Mouse (Mus musculus) G1E (cell line): ENCODE results near the gene Wnt7b. TPM values are rescaled to one million over a fixed set of nuclear protein-coding genes. Genes with fewer than 3 reads are reported as not detected.

Source experiments
- ATAC-seq: 2 replicates; pipeline ENCODE4 v1.8.0; 2016; ENCODE audit warnings: mild to moderate bottlenecking; ENCODE audit not compliant: insufficient number of reproducible peaks, poor library complexity, low FRiP score, severe bottlenecking; ENCODE audit errors: extremely low read depth
- DNase-seq: peaks from one replicate; pipeline ENCODE4 v3.0.0; 2012; ENCODE audit warnings: low spot score
- H3K27me3 ChIP-seq: 2 replicates; pipeline ENCODE4 v1.6.1; 2012; ENCODE audit warnings: mild to moderate bottlenecking, low read length, inconsistent platforms; ENCODE audit not compliant: insufficient read depth
- H3K36me3 ChIP-seq: replicated peaks from 2 replicates; pipeline ENCODE3; 2012; ENCODE audit warnings: mild to moderate bottlenecking, inconsistent platforms
- H3K4me1 ChIP-seq: 2 replicates; pipeline ENCODE4 v1.6.1; 2012; ENCODE audit warnings: low read depth, low read length, inconsistent platforms, mixed read lengths; ENCODE audit not compliant: insufficient read depth
- H3K4me3 ChIP-seq: 2 replicates; pipeline ENCODE4 v1.5.1; 2012; ENCODE audit warnings: low read depth, mild to moderate bottlenecking, inconsistent platforms, low read length, moderate library complexity, mixed read lengths
- H3K9me3 ChIP-seq: replicated peaks from 2 replicates; pipeline ENCODE4 v1.6.1; 2012; ENCODE audit warnings: inconsistent platforms
- CTCF ChIP-seq: IDR thresholded peaks from 2 replicates; pipeline ENCODE4 v1.5.1; 2012; ENCODE audit warnings: low read depth, low read length, inconsistent platforms, mixed read lengths
- GATA1 ChIP-seq: IDR thresholded peaks from 2 replicates; pipeline ENCODE4 v1.6.1; 2012; ENCODE audit warnings: borderline replicate concordance, low read length, inconsistent platforms, mixed read lengths
- GATA2 ChIP-seq: IDR thresholded peaks from 2 replicates; pipeline ENCODE4 v1.6.1; 2012; ENCODE audit warnings: low read depth, low read length, inconsistent platforms, borderline replicate concordance
- POLR2AphosphoS5 ChIP-seq: IDR thresholded peaks from 2 replicates; pipeline ENCODE4 v1.6.1; 2012; ENCODE audit warnings: low read depth, low read length, inconsistent platforms; ENCODE audit not compliant: insufficient replicate concordance
- TAL1 ChIP-seq: conservative IDR thresholded peaks from 2 replicates; pipeline ENCODE4 v1.6.1; 2012; ENCODE audit warnings: low read depth, low read length, inconsistent platforms, mixed read lengths
- polyA plus RNA-seq: library from polyadenylated mRNA; stranded (reverse); fragments of >175 nt; gene quantifications from 2 replicates; pipeline ENCODE4 v1.2.3, GENCODE M21; 2012
- total RNA-seq, 2 experiments: library from RNA; stranded (forward) in 1 of 2; stranded (reverse) in 1 of 2; fragments of 200-1000 nt in 1 of 2; fragments of >200 nt in 1 of 2; fragmentation: Nextera tagmentation in 1 of 2; gene quantifications; 2 replicates each; pipeline ENCODE4 v1.2.3; 2014 to 2017

Wnt7b gene
- total and polyA plus RNA-seq, 3 experiments = 0.11 TPM; not detected in 2

- peaks cover 33% of the 10 kb centered on the region for H3K9me3 ChIP-seq
- peaks cover 17% of the 10 kb centered on the region; the same call in 1 of the 2 replicates for H3K27me3 ChIP-seq
- TF ChIP-seq GATA2 (no peak), GATA1 (no peak), CTCF (no peak), POLR2AphosphoS5 (no peak), TAL1 (no peak)
- no peak for DNase-seq
- H3K4me1 ChIP-seq = no peaks in the 10 kb centered on the region
- H3K4me3 ChIP-seq = no peak overlapping the region
- no peak for ATAC-seq
- no peaks in the 10 kb centered on the region for H3K36me3 ChIP-seq
These were observed 1.8 kb downstream of the Wnt7b start for GRCm38 (mm10) chr15:85580483-85580882.

- TF ChIP-seq GATA2 = no peak
- no peak for TF ChIP-seq POLR2AphosphoS5
- TF ChIP-seq CTCF = no peak
- TF ChIP-seq GATA1 = no peak
- Histone ChIP-seq H3K9me3 (peaks cover 33% of the 10 kb centered on the region), H3K4me1 (no peaks in the 10 kb centered on the region), H3K27me3 (peaks cover 15% of the 10 kb centered on the region; the same call in 1 of the 2 replicates), H3K36me3 (no peaks in the 10 kb centered on the region), H3K4me3 (no peak overlapping the region)
- no peak for DNase-seq
- no peak for ATAC-seq
These were observed 4.5 kb downstream of the Wnt7b start for GRCm38 (mm10) chr15:85577583-85578460.

GRCm38 (mm10) chr15:85576511-85577440, 5.5 kb downstream of the Wnt7b start:
- TF ChIP-seq GATA1 (no peak), POLR2AphosphoS5 (no peak), CTCF (no peak), TAL1 (no peak), GATA2 (no peak)
- no peaks in the 10 kb centered on the region for H3K36me3 ChIP-seq
- no peak overlapping the region for H3K4me3 ChIP-seq
- ATAC-seq = no peak
- peaks cover 7% of the 10 kb centered on the region; the same call in 1 of the 2 replicates for H3K27me3 ChIP-seq
- peaks cover 31% of the 10 kb centered on the region for H3K9me3 ChIP-seq
- H3K4me1 ChIP-seq = no peaks in the 10 kb centered on the region
- no peak for DNase-seq

GRCm38 (mm10) chr15:85576110-85576509, 6.2 kb downstream of the Wnt7b start:
- Histone ChIP-seq H3K4me3 (no peak overlapping the region), H3K9me3 (peaks cover 25% of the 10 kb centered on the region), H3K36me3 (no peaks in the 10 kb centered on the region), H3K27me3 (peaks cover 7% of the 10 kb centered on the region; the same call in 1 of the 2 replicates), H3K4me1 (no peaks in the 10 kb centered on the region)
- ATAC-seq (no peak), DNase-seq (no peak)
- no peak for TF ChIP-seq CTCF

- no peak for ATAC-seq
- Histone ChIP-seq H3K4me1 (no peaks in the 10 kb centered on the region), H3K4me3 (no peak overlapping the region), H3K27me3 (peaks cover 4% of the 10 kb centered on the region; the same call in 1 of the 2 replicates), H3K36me3 (no peaks in the 10 kb centered on the region), H3K9me3 (peaks cover 9% of the 10 kb centered on the region)
- no peak for TF ChIP-seq TAL1
- no peak for TF ChIP-seq CTCF
- TF ChIP-seq POLR2AphosphoS5 = no peak
- no peak for TF ChIP-seq GATA1
- TF ChIP-seq GATA2 = no peak
- DNase-seq = no peak
These were observed 7.7 kb downstream of the Wnt7b start for GRCm38 (mm10) chr15:85574558-85574957.

- Histone ChIP-seq H3K9me3 (peaks cover 9% of the 10 kb centered on the region), H3K36me3 (no peaks in the 10 kb centered on the region), H3K4me1 (no peaks in the 10 kb centered on the region), H3K4me3 (no peak overlapping the region), H3K27me3 (peaks cover 4% of the 10 kb centered on the region; the same call in 1 of the 2 replicates)
- no peak for TF ChIP-seq TAL1
- ATAC-seq (no peak), DNase-seq (no peak)
These were observed 8.2 kb downstream of the Wnt7b start for GRCm38 (mm10) chr15:85574086-85574485.
